Mouse (Mus musculus) stomach, embryonic 16.5 days (tissue): Measurements from ENCODE around the gene N4bp2l1. TPM values are rescaled to one million over a fixed set of nuclear protein-coding genes. Genes with fewer than 3 reads are reported as not detected.

Source experiments
- polyA plus RNA-seq: library from polyadenylated mRNA; unstranded; fragments of >200 nt; fragmentation: Nextera tagmentation; extraction: Ambion mirVana; gene quantifications from 2 replicates; pipeline ENCODE4 v1.2.1, GENCODE M21; 2015

N4bp2l1 gene
- polyA plus RNA-seq, 1 experiment from 2014 or later, result 8.3 TPM

Other genes with a start within 250 kb of the N4bp2l1 start
- not detected in 2 replicates for gene Zar1l, start 79.0 kb downstream of the N4bp2l1 start, polyA plus RNA-seq
- 11.5 and 16.1 TPM in 2 replicates for gene Brca2, start 74.6 kb downstream of the N4bp2l1 start, polyA plus RNA-seq
- 34.1 and 37.6 TPM in 2 replicates for gene N4bp2l2, start 69.0 kb upstream of the N4bp2l1 start, polyA plus RNA-seq
- 28.8 and 28.9 TPM in 2 replicates for gene Pds5b, start 76.6 kb upstream of the N4bp2l1 start, polyA plus RNA-seq